Comparison of ENCODE assay signal across 23 mouse cellular contexts in genomic region chr9:15578946-15579345, GRCm38 (mm10). TPM values are rescaled to one million over a fixed set of nuclear protein-coding genes. Genes with fewer than 3 reads are reported as not detected.
"Had no signal": no experiment of that assay in that cellular context is flagged by ENCODE, and none has a peak within 500 bp of the region (broad histone marks: within the 10 kb centered on the region; RNA-seq: fewer than 3 reads in every experiment).

No protein-coding gene starts in this region.

- H3K27me3 ChIP-seq: liver, embryonic 15.5 days; lung, embryonic 15.5 days; megakaryocyte, embryonic 14.5 days; midbrain, embryonic 12.5 days; midbrain, embryonic 15.5 days; neural tube, embryonic 12.5 days had no signal

- H3K4me3 ChIP-seq: liver, embryonic 15.5 days; lung, embryonic 15.5 days; megakaryocyte, embryonic 14.5 days; midbrain, embryonic 12.5 days; midbrain, embryonic 15.5 days; neural tube, embryonic 12.5 days had no signal

- DNase-seq: liver, postnatal 0 days; lung, adult 2 months; lung, postnatal 14 days; lung, postnatal 36 days; right cerebral cortex, adult 18-20 months; right cerebral cortex, postnatal 25 days; right cerebral cortex, postnatal 4 days; spleen, adult 18-20 months; thymus, adult 2 months; thymus, postnatal 14 days; thymus, postnatal 36 days had no signal

- H3K27ac ChIP-seq: liver, embryonic 15.5 days; lung, embryonic 15.5 days; macrophage; midbrain, embryonic 12.5 days; midbrain, embryonic 15.5 days; neural tube, embryonic 12.5 days had no signal

- H3K36me3 ChIP-seq: liver, embryonic 15.5 days; lung, embryonic 15.5 days; midbrain, embryonic 12.5 days; midbrain, embryonic 15.5 days; neural tube, embryonic 12.5 days had no signal

- H3K9ac ChIP-seq: liver, embryonic 15.5 days; liver, postnatal 0 days; lung, embryonic 15.5 days; midbrain, embryonic 12.5 days; midbrain, embryonic 15.5 days; neural tube, embryonic 12.5 days had no signal

- H3K9me3 ChIP-seq: liver, embryonic 15.5 days; lung, embryonic 15.5 days; megakaryocyte, embryonic 14.5 days; midbrain, embryonic 12.5 days; midbrain, embryonic 15.5 days; neural tube, embryonic 12.5 days had no signal

- H3K4me2 ChIP-seq: liver, embryonic 15.5 days; lung, embryonic 15.5 days; midbrain, embryonic 12.5 days; midbrain, embryonic 15.5 days; neural tube, embryonic 12.5 days had no signal

- ATAC-seq: liver, postnatal 0 days; lung, postnatal 0 days; midbrain, embryonic 15.5 days had no signal

- H3K4me1 ChIP-seq: liver, embryonic 15.5 days; lung, embryonic 15.5 days; megakaryocyte, embryonic 14.5 days; midbrain, embryonic 12.5 days; midbrain, embryonic 15.5 days; neural tube, embryonic 12.5 days had no signal

RNA-seq across cellular contexts. Expression of gene Deup1, which starts 48.8 kb away (rescaled TPM):
- total RNA-seq: megakaryocyte progenitor cell, adult 5-6 weeks; monocyte, adult 5-6 weeks; neutrophil, adult 5-6 weeks had no signal
- polyA plus RNA-seq: macrophage; small intestine, adult 2 months had no signal
